Mouse (Mus musculus): ENCODE results near the gene Sco2. TPM values are rescaled to one million over a fixed set of nuclear protein-coding genes. Genes with fewer than 3 reads are reported as not detected.

The Sco2 gene
- polyA plus RNA-seq, 1 experiment from 2014 or later, result 9.4 TPM

DNA sequence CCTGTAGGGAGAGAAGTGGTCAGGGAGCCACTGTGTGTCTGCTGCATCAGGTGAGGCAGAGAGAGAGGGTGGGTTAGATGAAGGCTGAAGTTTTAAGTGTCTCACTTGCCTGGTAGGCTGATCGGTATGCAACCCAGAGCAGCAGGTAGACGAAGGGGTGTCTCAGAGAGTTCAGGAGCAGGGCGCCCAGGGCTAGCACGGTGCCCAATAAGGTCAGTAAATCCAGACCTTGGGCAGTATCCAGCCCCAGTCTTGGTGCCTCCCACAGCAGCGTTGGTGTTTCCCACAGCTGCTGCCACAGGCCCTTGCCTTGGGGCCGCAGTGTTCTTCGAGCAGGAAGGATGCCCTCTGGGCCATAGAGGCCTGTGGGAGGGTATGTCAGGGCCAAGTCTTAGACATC, 19.2 kb downstream of the Sco2 start:
- ATAC-seq (ENCODE audit: insufficient number of reproducible peaks, insufficient read depth, low FRiP score, low read depth), result no peak
- no peaks in the 10 kb centered on the region for H3K27me3 ChIP-seq (ENCODE audit: control insufficient read depth, insufficient read depth, low read length)
- WGBS, result 69% methylated on average over 7 of the region's 7 CpGs
- peaks cover 9 to 34% of the 10 kb centered on the region in 2 experiments for H3K4me1 ChIP-seq (ENCODE audit: control insufficient read depth in 2 of 2, insufficient read depth in 2 of 2, low read length in 2 of 2)
- no peaks in the 10 kb centered on the region for H3K9me3 ChIP-seq (ENCODE audit: control insufficient read depth, low read length)
- H3K4me3 ChIP-seq (ENCODE audit: control insufficient read depth in 1 of 2, insufficient read depth in 1 of 2, low read depth in 1 of 2, low read length in 2 of 2), result peak overlapping the region; percentile 63 to 79
- peak overlapping the region; percentile 80 for H3K4me2 ChIP-seq (ENCODE audit: low read length)
- peak overlapping the region; percentile 93 for H3K9ac ChIP-seq (ENCODE audit: low read length)
- no peak overlapping the region for H3K27ac ChIP-seq (replicated peaks in 1 of 2; ENCODE audit: control insufficient read depth in 1 of 2, insufficient read depth in 1 of 2, low read depth in 2 of 2, low read length in 2 of 2)
- H3K36me3 ChIP-seq (ENCODE audit: control insufficient read depth, insufficient read depth, low read length), result peaks cover 51% of the 10 kb centered on the region

DNA sequence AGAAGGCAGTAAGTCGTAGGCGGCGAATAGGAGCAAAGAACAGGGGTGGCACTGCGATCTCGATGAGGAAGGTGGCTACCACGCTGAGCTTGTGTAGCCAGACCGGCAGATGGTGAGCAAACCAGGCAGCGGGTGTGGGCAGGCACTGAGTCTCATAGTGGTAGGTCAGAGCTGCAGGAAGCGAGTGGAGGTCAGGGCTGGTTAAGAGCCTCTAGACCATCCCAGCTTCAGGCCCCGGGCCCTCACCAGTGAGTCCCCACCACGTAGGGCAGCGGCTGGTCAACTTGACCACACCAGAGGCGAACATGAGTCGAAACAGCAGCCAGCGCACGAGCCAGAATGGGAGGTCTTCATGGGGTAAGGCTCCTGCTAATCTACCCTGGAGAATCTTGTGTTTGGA, 19.8 kb downstream of the Sco2 start:
- ATAC-seq (ENCODE audit: insufficient number of reproducible peaks, insufficient read depth, low FRiP score, low read depth), result no peak
- H3K27ac ChIP-seq (replicated peaks in 1 of 2; ENCODE audit: control insufficient read depth in 1 of 2, insufficient read depth in 1 of 2, low read depth in 2 of 2, low read length in 2 of 2), result no peak overlapping the region
- peak overlapping the region; percentile 93 for H3K9ac ChIP-seq (ENCODE audit: low read length)
- H3K4me2 ChIP-seq (ENCODE audit: low read length), result no peak overlapping the region
- H3K4me3 ChIP-seq (ENCODE audit: control insufficient read depth in 1 of 2, insufficient read depth in 1 of 2, low read depth in 1 of 2, low read length in 2 of 2), result no peak overlapping the region
- WGBS, result 95% methylated on average over 16 of the region's 16 CpGs
- peaks cover 9 to 29% of the 10 kb centered on the region in 2 experiments for H3K4me1 ChIP-seq (ENCODE audit: control insufficient read depth in 2 of 2, insufficient read depth in 2 of 2, low read length in 2 of 2)
- H3K36me3 ChIP-seq (ENCODE audit: control insufficient read depth, insufficient read depth, low read length), result peaks cover 52% of the 10 kb centered on the region
- no peaks in the 10 kb centered on the region for H3K27me3 ChIP-seq (ENCODE audit: control insufficient read depth, insufficient read depth, low read length)
- no peaks in the 10 kb centered on the region for H3K9me3 ChIP-seq (ENCODE audit: control insufficient read depth, low read length)

DNA sequence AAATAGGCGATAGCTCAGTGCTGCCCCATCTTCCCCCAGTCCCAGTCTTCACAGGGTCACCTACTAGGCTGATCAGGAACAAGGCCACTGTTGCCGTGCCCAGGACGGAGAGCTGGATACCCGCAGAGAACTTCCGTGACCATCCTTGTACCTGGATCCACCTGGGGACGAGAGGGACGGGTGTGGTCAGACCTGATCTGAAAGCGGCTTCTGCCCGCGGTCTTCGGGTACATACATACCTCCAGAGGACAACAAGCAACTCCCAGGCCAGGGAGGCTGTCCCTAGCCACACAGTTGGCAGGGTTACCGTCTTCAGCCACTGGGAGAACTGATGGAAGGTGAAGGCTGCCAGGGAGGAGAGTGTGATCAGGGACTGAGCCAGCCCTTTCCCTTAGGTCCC, 20.9 kb downstream of the Sco2 start:
- Histone ChIP-seq H3K4me3 (ENCODE audit: control insufficient read depth in 1 of 2, insufficient read depth in 1 of 2, low read depth in 1 of 2, low read length in 2 of 2) (no peak overlapping the region), H3K4me2 (ENCODE audit: low read length) (no peak overlapping the region), H3K4me1 (ENCODE audit: control insufficient read depth in 2 of 2, insufficient read depth in 2 of 2, low read length in 2 of 2) (peaks cover 7 to 26% of the 10 kb centered on the region in 2 experiments), H3K27ac (replicated peaks in 1 of 2; ENCODE audit: control insufficient read depth in 1 of 2, insufficient read depth in 1 of 2, low read depth in 2 of 2, low read length in 2 of 2) (no peak overlapping the region), H3K9ac (ENCODE audit: low read length) (no peak overlapping the region), H3K9me3 (ENCODE audit: control insufficient read depth, low read length) (no peaks in the 10 kb centered on the region), H3K36me3 (ENCODE audit: control insufficient read depth, insufficient read depth, low read length) (peaks cover 49% of the 10 kb centered on the region), H3K27me3 (ENCODE audit: control insufficient read depth, insufficient read depth, low read length) (no peaks in the 10 kb centered on the region)
- WGBS, result 93% methylated on average over 12 of the region's 12 CpGs
- ATAC-seq (ENCODE audit: insufficient number of reproducible peaks, insufficient read depth, low FRiP score, low read depth), result no peak

GRCm38 (mm10) chr15:89352054-89352453, 21.6 kb downstream of the Sco2 start:
- no peak for ATAC-seq (ENCODE audit: insufficient number of reproducible peaks, insufficient read depth, low FRiP score, low read depth)

DNA sequence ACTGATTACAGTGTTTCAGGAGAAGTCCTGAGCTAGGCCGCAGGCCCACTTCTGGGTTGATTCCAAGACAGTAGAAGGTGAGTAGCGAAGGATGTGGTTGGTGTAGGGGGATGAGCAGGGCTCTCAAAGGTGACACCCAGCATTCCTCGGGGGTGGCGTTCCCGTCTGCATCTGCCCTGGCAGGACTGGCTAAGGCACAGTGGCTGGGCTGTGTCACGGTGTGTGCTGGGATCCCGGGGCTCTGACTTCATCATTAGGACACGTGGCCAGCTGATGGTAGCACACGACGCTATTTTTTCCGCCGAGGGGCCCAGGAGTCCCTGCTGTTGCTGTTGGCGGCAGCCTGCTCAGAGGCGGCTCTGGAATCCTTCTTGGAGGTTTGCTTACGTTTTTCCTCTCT, 22.3 kb downstream of the Sco2 start:
- no peak overlapping the region for H3K9ac ChIP-seq (ENCODE audit: low read length)
- WGBS, result 71% methylated on average over 15 of the region's 15 CpGs
- H3K27ac ChIP-seq (replicated peaks in 1 of 2; ENCODE audit: control insufficient read depth in 1 of 2, insufficient read depth in 1 of 2, low read depth in 2 of 2, low read length in 2 of 2), result peak overlapping the region in 1 of 2 experiments; percentile 30; a peak in 1 of 4 replicates

More at GRCm38 (mm10) chr15:89352054-89352453, 21.6 kb downstream of the Sco2 start:
- no peak overlapping the region for H3K4me3 ChIP-seq (ENCODE audit: control insufficient read depth in 1 of 2, insufficient read depth in 1 of 2, low read depth in 1 of 2, low read length in 2 of 2)
- 96% methylated on average over 14 of the region's 14 CpGs for WGBS
- H3K4me1 ChIP-seq (ENCODE audit: control insufficient read depth in 2 of 2, insufficient read depth in 2 of 2, low read length in 2 of 2), result peaks cover 7 to 22% of the 10 kb centered on the region in 2 experiments
- H3K4me2 ChIP-seq (ENCODE audit: low read length), result no peak overlapping the region
- peaks cover 49% of the 10 kb centered on the region for H3K36me3 ChIP-seq (ENCODE audit: control insufficient read depth, insufficient read depth, low read length)
- H3K27me3 ChIP-seq (ENCODE audit: control insufficient read depth, insufficient read depth, low read length), result no peaks in the 10 kb centered on the region
- H3K9ac ChIP-seq (ENCODE audit: low read length), result no peak overlapping the region
- no peak overlapping the region for H3K27ac ChIP-seq (replicated peaks in 1 of 2; ENCODE audit: control insufficient read depth in 1 of 2, insufficient read depth in 1 of 2, low read depth in 2 of 2, low read length in 2 of 2)
- H3K9me3 ChIP-seq (ENCODE audit: control insufficient read depth, low read length), result no peaks in the 10 kb centered on the region

DNA sequence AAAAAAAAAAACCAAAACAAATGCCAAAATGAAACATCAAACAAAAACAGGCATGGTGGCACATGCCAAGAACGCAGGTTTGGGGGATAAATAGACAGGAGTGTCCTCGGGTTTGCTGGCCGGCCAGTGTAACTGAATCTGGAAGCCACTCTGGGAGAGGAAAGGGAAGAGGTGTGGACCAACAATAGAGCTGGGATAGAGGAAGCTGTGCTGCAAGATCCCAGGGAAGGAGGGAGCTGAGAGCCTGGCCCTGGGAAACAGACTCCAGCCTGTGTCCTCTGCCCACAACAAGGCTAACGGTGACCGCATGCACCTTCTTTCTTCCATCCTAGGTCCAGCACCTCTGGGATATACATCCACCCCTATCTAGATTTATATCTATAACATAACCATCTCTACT, 23.2 kb downstream of the Sco2 start:
- peak overlapping the region in 1 of 2 experiments; percentile 30; a peak in 2 of 4 replicates for H3K27ac ChIP-seq (replicated peaks in 1 of 2; ENCODE audit: control insufficient read depth in 1 of 2, insufficient read depth in 1 of 2, low read depth in 2 of 2, low read length in 2 of 2)

More for the DNA sequence above, 22.3 kb downstream of the Sco2 start:
- no peak overlapping the region for H3K4me2 ChIP-seq (ENCODE audit: low read length)
- peaks cover 7 to 14% of the 10 kb centered on the region in 2 experiments for H3K4me1 ChIP-seq (ENCODE audit: control insufficient read depth in 2 of 2, insufficient read depth in 2 of 2, low read length in 2 of 2)
- no peaks in the 10 kb centered on the region for H3K9me3 ChIP-seq (ENCODE audit: control insufficient read depth, low read length)
- peaks cover 49% of the 10 kb centered on the region for H3K36me3 ChIP-seq (ENCODE audit: control insufficient read depth, insufficient read depth, low read length)
- H3K4me3 ChIP-seq (ENCODE audit: control insufficient read depth in 1 of 2, insufficient read depth in 1 of 2, low read depth in 1 of 2, low read length in 2 of 2), result no peak overlapping the region
- H3K27me3 ChIP-seq (ENCODE audit: control insufficient read depth, insufficient read depth, low read length), result no peaks in the 10 kb centered on the region
- no peak for ATAC-seq (ENCODE audit: insufficient number of reproducible peaks, insufficient read depth, low FRiP score, low read depth)

DNA sequence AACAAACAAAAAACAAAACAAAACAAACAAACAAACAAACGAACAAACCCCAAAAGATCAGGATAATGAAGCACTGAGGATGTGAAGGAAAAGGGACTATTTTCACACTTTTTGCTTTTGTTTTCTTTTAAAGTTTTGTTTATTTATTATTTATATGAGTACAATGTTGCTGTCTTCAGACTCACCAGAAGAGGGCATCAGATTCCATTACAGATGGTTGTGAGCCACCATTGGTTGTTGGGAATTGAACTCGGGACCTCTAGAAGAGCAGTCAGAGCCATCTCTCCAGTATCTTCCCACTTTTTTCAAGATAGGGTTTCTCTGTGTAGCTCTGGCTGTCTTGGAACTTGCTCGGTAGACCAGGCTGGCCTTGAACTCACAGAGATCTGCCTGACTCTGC, 30.3 kb downstream of the Sco2 start:
- Histone ChIP-seq H3K4me1 (ENCODE audit: control insufficient read depth in 2 of 2, insufficient read depth in 2 of 2, low read length in 2 of 2) (no peaks in the 10 kb centered on the region), H3K36me3 (ENCODE audit: control insufficient read depth, insufficient read depth, low read length) (no peaks in the 10 kb centered on the region), H3K9me3 (ENCODE audit: control insufficient read depth, low read length) (no peaks in the 10 kb centered on the region), H3K9ac (ENCODE audit: low read length) (no peak overlapping the region), H3K4me3 (ENCODE audit: control insufficient read depth in 1 of 2, insufficient read depth in 1 of 2, low read depth in 1 of 2, low read length in 2 of 2) (no peak overlapping the region), H3K27me3 (ENCODE audit: control insufficient read depth, insufficient read depth, low read length) (no peaks in the 10 kb centered on the region), H3K27ac (replicated peaks in 1 of 2; ENCODE audit: control insufficient read depth in 1 of 2, insufficient read depth in 1 of 2, low read depth in 2 of 2, low read length in 2 of 2) (no peak overlapping the region), H3K4me2 (ENCODE audit: low read length) (no peak overlapping the region)
- WGBS, result 83% methylated on average over 3 of the region's 3 CpGs
- no peak for ATAC-seq (ENCODE audit: insufficient number of reproducible peaks, insufficient read depth, low FRiP score, low read depth)

More for the DNA sequence above, 23.2 kb downstream of the Sco2 start:
- H3K9me3 ChIP-seq (ENCODE audit: control insufficient read depth, low read length), result no peaks in the 10 kb centered on the region
- no peak for ATAC-seq (ENCODE audit: insufficient number of reproducible peaks, insufficient read depth, low FRiP score, low read depth)
- no peak overlapping the region for H3K4me3 ChIP-seq (ENCODE audit: control insufficient read depth in 1 of 2, insufficient read depth in 1 of 2, low read depth in 1 of 2, low read length in 2 of 2)
- H3K9ac ChIP-seq (ENCODE audit: low read length), result no peak overlapping the region
- H3K4me2 ChIP-seq (ENCODE audit: low read length), result no peak overlapping the region
- H3K36me3 ChIP-seq (ENCODE audit: control insufficient read depth, insufficient read depth, low read length), result peaks cover 49% of the 10 kb centered on the region
- no peaks in the 10 kb centered on the region for H3K27me3 ChIP-seq (ENCODE audit: control insufficient read depth, insufficient read depth, low read length)
- peaks cover 7 to 14% of the 10 kb centered on the region in 2 experiments for H3K4me1 ChIP-seq (ENCODE audit: control insufficient read depth in 2 of 2, insufficient read depth in 2 of 2, low read length in 2 of 2)
- WGBS, result 74% methylated on average over 5 of the region's 5 CpGs

DNA sequence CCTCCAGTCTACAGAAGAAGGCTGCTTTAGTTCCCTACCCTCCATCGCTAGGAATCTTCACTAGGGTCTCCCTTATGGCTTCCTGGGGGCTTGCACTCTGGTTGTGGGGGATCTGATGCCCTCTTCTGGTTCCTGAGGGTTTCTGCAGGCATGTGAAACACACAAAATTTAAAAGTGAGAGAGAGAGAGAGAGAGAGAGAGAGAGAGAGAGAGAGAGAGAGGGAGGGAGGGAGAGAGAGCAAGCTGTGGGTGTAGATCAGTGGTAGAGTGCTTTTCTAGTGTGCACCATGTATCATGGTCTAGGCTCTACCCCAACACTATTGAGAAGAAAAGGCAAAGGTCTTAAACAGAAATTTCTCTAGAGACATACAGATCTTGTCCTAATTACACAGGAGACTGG, 32.0 kb downstream of the Sco2 start:
- H3K4me2 ChIP-seq (ENCODE audit: low read length), result no peak overlapping the region
- no peaks in the 10 kb centered on the region for H3K27me3 ChIP-seq (ENCODE audit: control insufficient read depth, insufficient read depth, low read length)
- H3K4me3 ChIP-seq (ENCODE audit: control insufficient read depth in 1 of 2, insufficient read depth in 1 of 2, low read depth in 1 of 2, low read length in 2 of 2), result no peak overlapping the region
- H3K36me3 ChIP-seq (ENCODE audit: control insufficient read depth, insufficient read depth, low read length), result no peaks in the 10 kb centered on the region
- H3K4me1 ChIP-seq (ENCODE audit: control insufficient read depth in 2 of 2, insufficient read depth in 2 of 2, low read length in 2 of 2), result no peaks in the 10 kb centered on the region
- 47% methylated on average over 1 of the region's 1 CpGs for WGBS
- ATAC-seq (ENCODE audit: insufficient number of reproducible peaks, insufficient read depth, low FRiP score, low read depth), result no peak
- no peaks in the 10 kb centered on the region for H3K9me3 ChIP-seq (ENCODE audit: control insufficient read depth, low read length)
- no peak overlapping the region for H3K27ac ChIP-seq (replicated peaks in 1 of 2; ENCODE audit: control insufficient read depth in 1 of 2, insufficient read depth in 1 of 2, low read depth in 2 of 2, low read length in 2 of 2)
- no peak overlapping the region for H3K9ac ChIP-seq (ENCODE audit: low read length)
